7 mouse cellular contexts compared by ENCODE assay signal in the genomic region with DNA sequence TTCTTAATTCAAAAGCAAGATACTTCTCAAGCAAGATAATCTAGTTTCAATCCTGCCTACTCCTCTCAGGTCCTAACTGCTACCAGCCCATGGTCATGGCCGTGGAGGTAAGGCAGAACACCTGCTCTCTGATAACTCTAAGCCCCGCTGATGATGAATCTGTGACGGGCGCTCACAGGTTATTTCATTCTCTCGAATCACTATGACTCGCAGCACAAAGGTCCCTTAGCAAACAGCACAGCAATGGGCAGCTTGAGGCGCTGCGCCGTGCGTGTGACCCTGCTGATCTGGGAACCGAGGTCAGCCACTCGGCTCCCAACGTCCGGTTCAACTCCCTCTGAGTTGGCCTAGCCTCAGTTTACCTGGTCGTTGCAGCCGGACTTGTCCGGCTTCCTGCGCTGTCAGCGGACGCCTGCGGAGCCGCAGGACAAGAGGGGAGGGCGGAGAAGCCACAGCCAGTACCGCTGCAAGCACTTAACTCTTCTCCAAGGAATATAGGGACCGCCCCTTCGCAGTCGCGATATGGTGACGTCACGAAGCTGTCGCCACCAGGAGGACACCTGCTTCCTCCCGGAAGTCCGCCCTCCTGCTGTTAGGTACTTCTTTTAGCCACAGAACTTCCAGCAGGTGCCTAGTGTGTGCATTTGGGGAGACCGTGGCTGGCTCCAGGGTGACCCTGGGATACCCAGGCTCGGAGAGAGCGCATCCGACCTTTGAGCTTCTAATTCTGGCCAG. TPM values are rescaled to one million over a fixed set of nuclear protein-coding genes. Genes with fewer than 3 reads are reported as not detected.
DNase-seq lines count a peak whose midpoint lies in the region; ATAC-seq lines count a peak whose summit lies in the region.

A gene (minus strand): TSS at position 511 of the 735 bp plus-strand sequence.

- no peak within 1 kb of the TSS for H3K27ac ChIP-seq in embryonic facial prominence, embryonic 12.5 days
- no peak within 1 kb of the TSS for H3K27ac ChIP-seq in limb, embryonic 11.5 days (replicated peaks; ENCODE audit: low read depth, low read length)
- H3K27ac ChIP-seq in midbrain, embryonic 14.5 days (replicated peaks; ENCODE audit: low read depth, low read length): no peak within 1 kb of the TSS

- H3K27me3 ChIP-seq in embryonic facial prominence, embryonic 12.5 days: no peaks in the 10 kb centered on the region
- no peaks in the 10 kb centered on the region for H3K27me3 ChIP-seq in limb, embryonic 11.5 days (ENCODE audit: control insufficient read depth, insufficient read depth, low read length)
- H3K27me3 ChIP-seq in midbrain, embryonic 14.5 days (ENCODE audit: control insufficient read depth, insufficient read depth, low read length): no peaks in the 10 kb centered on the region

- peaks cover 9% of the 10 kb centered on the region; the same call in 1 of the 2 replicates for H3K36me3 ChIP-seq in embryonic facial prominence, embryonic 12.5 days
- H3K36me3 ChIP-seq in limb, embryonic 11.5 days (ENCODE audit: control insufficient read depth, insufficient read depth, low read length): no peaks in the 10 kb centered on the region
- H3K36me3 ChIP-seq in midbrain, embryonic 14.5 days (ENCODE audit: control insufficient read depth, insufficient read depth, low read length): no peaks in the 10 kb centered on the region

- H3K4me1 ChIP-seq in embryonic facial prominence, embryonic 12.5 days: peaks cover 7% of the 10 kb centered on the region
- no peaks in the 10 kb centered on the region; the same call in 1 of the 2 replicates for H3K4me1 ChIP-seq in limb, embryonic 11.5 days (ENCODE audit: control insufficient read depth, insufficient read depth, low read length)
- H3K4me1 ChIP-seq in midbrain, embryonic 14.5 days (ENCODE audit: control insufficient read depth, insufficient read depth, low read length): peaks cover 13% of the 10 kb centered on the region; the same call in 1 of the 2 replicates

- H3K4me3 ChIP-seq in embryonic facial prominence, embryonic 12.5 days: peak within 1 kb of the TSS; percentile 75
- peak within 1 kb of the TSS; percentile 61 for H3K4me3 ChIP-seq in limb, embryonic 11.5 days (ENCODE audit: low read depth, low read length)
- H3K4me3 ChIP-seq in midbrain, embryonic 14.5 days (replicated peaks; ENCODE audit: low read depth, low read length): peak within 1 kb of the TSS; percentile 76

- H3K9ac ChIP-seq in embryonic facial prominence, embryonic 12.5 days: peak within 1 kb of the TSS; percentile 74
- H3K9ac ChIP-seq in limb, embryonic 11.5 days (ENCODE audit: low read length): peak within 1 kb of the TSS; percentile 74
- H3K9ac ChIP-seq in midbrain, embryonic 14.5 days (replicated peaks; ENCODE audit: low read length): peak within 1 kb of the TSS; percentile 80

- DNase-seq in adrenal gland, postnatal 25 days: peak; percentile 88
- peak; percentile 98 for DNase-seq in heart, adult 11 months
- peak; percentile 90 for DNase-seq in kidney, adult 18-20 months
- peak; percentile 94 for DNase-seq in limb, embryonic 11.5 days (ENCODE audit: low spot score)
- DNase-seq in midbrain, embryonic 14.5 days: peak; percentile 95
- DNase-seq in spleen, adult 18-20 months: peak; percentile 77 to 79

- peak; percentile 86 for ATAC-seq in embryonic facial prominence, embryonic 12.5 days (ENCODE audit: insufficient number of reproducible peaks, insufficient read depth, low FRiP score, low TSS enrichment)
- ATAC-seq in limb, embryonic 11.5 days (ENCODE audit: insufficient number of reproducible peaks, low FRiP score, low TSS enrichment, low read depth): peak; percentile 81
- ATAC-seq in midbrain, embryonic 14.5 days (ENCODE audit: low FRiP score, low TSS enrichment): peak; percentile 92

- 3% methylated on average over 37 of the region's 37 CpGs for WGBS in embryonic facial prominence, embryonic 12.5 days
- 4% methylated on average over 37 of the region's 37 CpGs for WGBS in limb, embryonic 11.5 days
- 4% methylated on average over 37 of the region's 37 CpGs for WGBS in midbrain, embryonic 14.5 days

- H3K4me2 ChIP-seq in embryonic facial prominence, embryonic 12.5 days (replicated peaks): peak within 1 kb of the TSS; percentile 76
- H3K4me2 ChIP-seq in limb, embryonic 11.5 days (ENCODE audit: low read depth, severe bottlenecking): peak within 1 kb of the TSS; percentile 49
- peak within 1 kb of the TSS; percentile 76 for H3K4me2 ChIP-seq in midbrain, embryonic 14.5 days (ENCODE audit: low read length)

- H3K9me3 ChIP-seq in embryonic facial prominence, embryonic 12.5 days: no peaks in the 10 kb centered on the region
- no peaks in the 10 kb centered on the region for H3K9me3 ChIP-seq in limb, embryonic 11.5 days (ENCODE audit: control insufficient read depth, low read length)
- no peaks in the 10 kb centered on the region for H3K9me3 ChIP-seq in midbrain, embryonic 14.5 days (ENCODE audit: control insufficient read depth, low read length)

RNA-seq across cellular contexts. Expression of the gene that starts here (rescaled TPM):
- total RNA-seq in adrenal gland, postnatal 25 days (2021): 42.0 and 46.8 TPM in 2 replicates
- polyA plus RNA-seq in embryonic facial prominence, embryonic 12.5 days (2016; fragmentation: Nextera tagmentation; extraction: Ambion mirVana): 27.5 and 27.7 TPM in 2 replicates
- polyA plus RNA-seq in limb, embryonic 11.5 days (2014; fragmentation: Nextera tagmentation; extraction: Ambion mirVana): 20.7 and 28.3 TPM in 2 replicates
- 37.0 and 42.8 TPM in 2 replicates for polyA plus RNA-seq in midbrain, embryonic 14.5 days (2014; fragmentation: Nextera tagmentation; extraction: Ambion mirVana)
